Mouse (Mus musculus) bone marrow, adult 2 months (tissue): ENCODE measurements at regions not wholly inside any gene's neighbourhood (a gene's known extent, or its start where the extent isn't known, plus 50 kb on each side); places are given as distances from the start of the nearest gene placed in this dataset.
A peak's percentile ranks its signal among the peaks of the same experiment; 100 is the strongest.

Source experiments
- H3K27ac ChIP-seq: fragments of 200-500 bp; 2 replicates; pipeline ENCODE4 v1.5.1; 2012; ENCODE audit warnings: low read depth, mild to moderate bottlenecking, control low read depth, inconsistent platforms, low read length; ENCODE audit not compliant: control insufficient read depth, poor library complexity, insufficient read depth
- H3K4me1 ChIP-seq: fragments of 200-500 bp; 2 replicates; pipeline ENCODE4 v1.6.1; 2011; ENCODE audit warnings: low read length; ENCODE audit not compliant: control insufficient read depth, insufficient read depth
- H3K4me3 ChIP-seq: fragments of 200-500 bp; replicated peaks from 2 replicates; pipeline ENCODE3; 2011; ENCODE audit warnings: mild to moderate bottlenecking, low read depth, low read length, control low read depth; ENCODE audit not compliant: control insufficient read depth
- CTCF ChIP-seq: fragments of 200-500 bp; IDR thresholded peaks from 2 replicates; pipeline ENCODE4 v1.5.1; 2011; ENCODE audit warnings: low read length, control low read depth; ENCODE audit not compliant: control insufficient read depth, insufficient read depth
- POLR2A ChIP-seq: fragments of 200-500 bp; IDR thresholded peaks from 2 replicates; pipeline ENCODE4 v1.6.1; 2011; ENCODE audit warnings: low read depth, mild to moderate bottlenecking, control low read depth, low read length, borderline replicate concordance; ENCODE audit not compliant: control insufficient read depth
- WGBS: fragments of 180-500 bp; shearing (Covaris S2); methylation state at CpG from one replicate; pipeline ENCODE4 v1.1.7; 2018; 5-methylcytosine and 5-hydroxymethylcytosine counted together

GRCm38 (mm10) chr1:155013361-155013760, 86.1 kb downstream of the Ier5 start:
- Histone ChIP-seq H3K4me3 (no peak overlapping the region), H3K4me1 (no peaks in the 10 kb centered on the region; the same call in 1 of the 2 replicates), H3K27ac (no peak overlapping the region)
- TF ChIP-seq CTCF (no peak), POLR2A (no peak)
- WGBS, result 77% methylated on average over 4 of the region's 4 CpGs

- H3K4me3 ChIP-seq, result no peak overlapping the region
- no peak overlapping the region for H3K27ac ChIP-seq
- no peaks in the 10 kb centered on the region; the same call in 1 of the 2 replicates for H3K4me1 ChIP-seq
- TF ChIP-seq POLR2A (no peak), CTCF (peak; percentile 99)
- 16% methylated on average over 16 of the region's 16 CpGs for WGBS
Observed at GRCm38 (mm10) chr1:155006539-155007486, 92.6 kb downstream of the Ier5 start.

- 37% methylated on average over 10 of the region's 10 CpGs for WGBS
- TF ChIP-seq CTCF (no peak), POLR2A (no peak)
- Histone ChIP-seq H3K4me3 (no peak overlapping the region), H3K27ac (no peak overlapping the region), H3K4me1 (no peaks in the 10 kb centered on the region; the same call in 1 of the 2 replicates)
Observed at GRCm38 (mm10) chr1:155006099-155006498, 93.3 kb downstream of the Ier5 start.

- TF ChIP-seq CTCF, result no peak
- TF ChIP-seq POLR2A, result no peak
- Histone ChIP-seq H3K4me1 (no peaks in the 10 kb centered on the region; the same call in 1 of the 2 replicates), H3K4me3 (no peak overlapping the region), H3K27ac (no peak overlapping the region)
Observed at GRCm38 (mm10) chr1:155000301-155000700, 99.1 kb downstream of the Ier5 start.

- Histone ChIP-seq H3K4me3 (no peak overlapping the region), H3K4me1 (no peaks in the 10 kb centered on the region; the same call in 1 of the 2 replicates), H3K27ac (no peak overlapping the region)
- TF ChIP-seq CTCF, result no peak
- TF ChIP-seq POLR2A, result no peak
- WGBS, result 76% methylated on average over 9 of the region's 9 CpGs
Observed at GRCm38 (mm10) chr1:154999501-155000131, 99.8 kb downstream of the Ier5 start.

- H3K4me1 ChIP-seq, result no peaks in the 10 kb centered on the region; the same call in 1 of the 2 replicates
- no peak for TF ChIP-seq POLR2A
- no peak for TF ChIP-seq CTCF
- 66% methylated on average over 9 of the region's 9 CpGs for WGBS
- H3K27ac ChIP-seq, result no peak overlapping the region
- no peak overlapping the region for H3K4me3 ChIP-seq
Observed at GRCm38 (mm10) chr1:154995778-154996390, 103.6 kb downstream of the Ier5 start.

- no peaks in the 10 kb centered on the region; the same call in 1 of the 2 replicates for H3K4me1 ChIP-seq
- 80% methylated on average over 21 of the region's 21 CpGs for WGBS
- TF ChIP-seq CTCF (no peak), POLR2A (no peak)
- no peak overlapping the region for H3K27ac ChIP-seq
- no peak overlapping the region for H3K4me3 ChIP-seq
Observed at GRCm38 (mm10) chr1:154993927-154994856, 105.2 kb downstream of the Ier5 start.

GRCm38 (mm10) chr1:154983325-154983724, 99.0 kb upstream of the Cacna1e start:
- Histone ChIP-seq H3K4me3 (no peak overlapping the region), H3K4me1 (no peaks in the 10 kb centered on the region; the same call in 1 of the 2 replicates), H3K27ac (no peak overlapping the region)
- TF ChIP-seq POLR2A (no peak), CTCF (no peak)
- 84% methylated on average over 7 of the region's 7 CpGs for WGBS
